Mouse (Mus musculus) bone marrow macrophage, adult 2 months (primary cell): Measurements from ENCODE around the gene Chrm1.

ENCODE experiments used
- CTCF ChIP-seq: IDR thresholded peaks from 2 replicates; pipeline ENCODE4 v1.5.1; 2012; ENCODE audit warnings: low read depth, mild to moderate bottlenecking, low read length, moderate library complexity
- POLR2A ChIP-seq: IDR thresholded peaks from 2 replicates; pipeline ENCODE4 v1.6.1; 2012; ENCODE audit warnings: mild to moderate bottlenecking, low read depth, low read length, borderline replicate concordance

DNA sequence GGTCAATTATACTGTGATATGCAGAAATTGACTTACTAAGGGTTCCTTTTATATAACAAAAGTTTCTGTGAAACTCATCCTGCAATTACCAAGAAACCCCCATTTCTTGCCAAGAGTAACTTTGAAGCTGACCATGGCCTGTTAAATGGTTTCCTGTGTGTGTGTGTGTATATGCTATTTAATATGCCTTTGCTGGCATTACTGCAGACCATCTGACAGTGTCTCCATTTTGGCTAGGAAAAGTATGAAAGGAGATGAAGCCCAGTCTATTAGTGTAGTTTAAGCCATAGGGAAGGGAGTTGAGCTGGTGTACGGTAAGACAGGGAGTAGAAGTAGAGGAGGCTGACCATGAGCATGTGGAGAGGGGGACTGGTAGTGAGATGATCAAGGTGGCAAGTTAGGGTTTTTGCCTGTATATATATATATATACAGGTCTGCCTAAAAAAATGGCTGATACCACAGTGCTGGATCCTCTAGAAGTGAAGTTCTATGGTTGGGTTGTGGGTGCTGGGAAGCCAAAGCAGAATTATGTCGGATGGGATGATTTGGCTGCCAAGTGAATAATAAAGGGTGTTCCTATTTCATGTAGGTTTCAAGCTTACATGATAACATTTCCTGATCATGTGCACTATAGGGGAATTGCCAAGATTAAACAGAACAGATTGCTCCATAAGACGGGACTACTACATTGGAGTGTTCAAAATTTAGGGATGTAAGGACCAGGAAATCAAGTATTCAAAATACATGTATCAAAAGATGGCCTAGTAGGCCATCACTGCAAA lies 63.2 kb downstream of the Chrm1 start:
- TF ChIP-seq CTCF = no peak
- no peak for TF ChIP-seq POLR2A
